Mouse (Mus musculus): ENCODE measurements around the gene Map2k7. TPM values are rescaled to one million over a fixed set of nuclear protein-coding genes. Genes with fewer than 3 reads are reported as not detected.

Gene Map2k7
- polyA plus RNA-seq, 1 experiment from 2014 or later = 23.4 TPM

GRCm38 (mm10) chr8:4206182-4207015 is 32.1 kb upstream of the Map2k7 start:
- no peaks in the 10 kb centered on the region for H3K9me3 ChIP-seq (ENCODE audit: control insufficient read depth, low read length)
- H3K4me3 ChIP-seq (ENCODE audit: low read depth, low read length) = no peak overlapping the region
- H3K4me1 ChIP-seq (ENCODE audit: control insufficient read depth, insufficient read depth, low read length) = no peaks in the 10 kb centered on the region
- no peak overlapping the region for H3K27ac ChIP-seq (ENCODE audit: low read depth, low read length)
- H3K27me3 ChIP-seq (ENCODE audit: control insufficient read depth, insufficient read depth, low read length) = peaks cover 27% of the 10 kb centered on the region
- WGBS = 7% methylated on average over 44 of the region's 44 CpGs
- H3K9ac ChIP-seq (ENCODE audit: low read length) = no peak overlapping the region
- H3K4me2 ChIP-seq (ENCODE audit: low read depth) = no peak overlapping the region
- H3K36me3 ChIP-seq (ENCODE audit: control insufficient read depth, insufficient read depth, low read length) = no peaks in the 10 kb centered on the region; the same call in none of the 2 replicates
- DNase-seq (ENCODE audit: low spot score) = no peak
- no peak for ATAC-seq (ENCODE audit: insufficient read depth, low FRiP score, low TSS enrichment)

GRCm38 (mm10) chr8:4207016-4207350 is 31.6 kb upstream of the Map2k7 start:
- Histone ChIP-seq H3K27me3 (ENCODE audit: control insufficient read depth, insufficient read depth, low read length) (peaks cover 27% of the 10 kb centered on the region), H3K9me3 (ENCODE audit: control insufficient read depth, low read length) (no peaks in the 10 kb centered on the region), H3K4me3 (ENCODE audit: low read depth, low read length) (no peak overlapping the region), H3K36me3 (ENCODE audit: control insufficient read depth, insufficient read depth, low read length) (no peaks in the 10 kb centered on the region; the same call in none of the 2 replicates), H3K4me2 (ENCODE audit: low read depth) (no peak overlapping the region), H3K9ac (ENCODE audit: low read length) (no peak overlapping the region), H3K4me1 (ENCODE audit: control insufficient read depth, insufficient read depth, low read length) (no peaks in the 10 kb centered on the region), H3K27ac (ENCODE audit: low read depth, low read length) (no peak overlapping the region)
- ATAC-seq (ENCODE audit: insufficient read depth, low FRiP score, low TSS enrichment) = no peak
- WGBS = 50% methylated on average over 2 of the region's 2 CpGs
- DNase-seq (ENCODE audit: low spot score) = no peak

GRCm38 (mm10) chr8:4211097-4211496 is 27.4 kb upstream of the Map2k7 start:
- H3K9me3 ChIP-seq (ENCODE audit: control insufficient read depth, low read length) = no peaks in the 10 kb centered on the region
- H3K27me3 ChIP-seq (ENCODE audit: control insufficient read depth, insufficient read depth, low read length) = peaks cover 22% of the 10 kb centered on the region
- no peaks in the 10 kb centered on the region; the same call in 1 of the 2 replicates for H3K36me3 ChIP-seq (ENCODE audit: control insufficient read depth, insufficient read depth, low read length)
- H3K27ac ChIP-seq (ENCODE audit: low read depth, low read length) = no peak overlapping the region
- no peak overlapping the region for H3K4me3 ChIP-seq (ENCODE audit: low read depth, low read length)
- WGBS = 82% methylated on average over 6 of the region's 6 CpGs
- DNase-seq (ENCODE audit: low spot score) (no peak), ATAC-seq (ENCODE audit: insufficient read depth, low FRiP score, low TSS enrichment) (no peak)
- peaks cover 21% of the 10 kb centered on the region for H3K4me1 ChIP-seq (ENCODE audit: control insufficient read depth, insufficient read depth, low read length)
- H3K9ac ChIP-seq (ENCODE audit: low read length) = no peak overlapping the region
- no peak overlapping the region for H3K4me2 ChIP-seq (ENCODE audit: low read depth)

- WGBS = under 1% methylated on average over 25 of the region's 25 CpGs
- 0 out of 2 replicates have a peak overlapping the region, but pooled peaks have one; percentile 14 for H3K27ac ChIP-seq (ENCODE audit: low read depth, low read length)
Observed at GRCm38 (mm10) chr8:4212809-4213209, 25.7 kb upstream of the Map2k7 start.

GRCm38 (mm10) chr8:4213210-4214005 is 25.1 kb upstream of the Map2k7 start:
- H3K27ac ChIP-seq (ENCODE audit: low read depth, low read length) = 0 out of 2 replicates have a peak overlapping the region, but pooled peaks have one; percentile 34
- WGBS = 2% methylated on average over 18 of the region's 18 CpGs
- H3K27me3 ChIP-seq (ENCODE audit: control insufficient read depth, insufficient read depth, low read length) = peaks cover 15% of the 10 kb centered on the region
- no peaks in the 10 kb centered on the region; the same call in 1 of the 2 replicates for H3K36me3 ChIP-seq (ENCODE audit: control insufficient read depth, insufficient read depth, low read length)
- no peaks in the 10 kb centered on the region for H3K9me3 ChIP-seq (ENCODE audit: control insufficient read depth, low read length)
- peak overlapping the region; percentile 69 for H3K4me2 ChIP-seq (ENCODE audit: low read depth)
- DNase-seq (ENCODE audit: low spot score) (peak; percentile 41), ATAC-seq (ENCODE audit: insufficient read depth, low FRiP score, low TSS enrichment) (0 out of 2 replicates have a peak, but pooled peaks have one; percentile 1)
- H3K9ac ChIP-seq (ENCODE audit: low read length) = peak overlapping the region; percentile 37
- H3K4me3 ChIP-seq (ENCODE audit: low read depth, low read length) = peak overlapping the region; percentile 29
- H3K4me1 ChIP-seq (ENCODE audit: control insufficient read depth, insufficient read depth, low read length) = peaks cover 21% of the 10 kb centered on the region

More at GRCm38 (mm10) chr8:4212809-4213209, 25.7 kb upstream of the Map2k7 start:
- DNase-seq (ENCODE audit: low spot score) (no peak), ATAC-seq (ENCODE audit: insufficient read depth, low FRiP score, low TSS enrichment) (0 out of 2 replicates have a peak, but pooled peaks have one; percentile 3)
- Histone ChIP-seq H3K4me3 (ENCODE audit: low read depth, low read length) (peak overlapping the region; percentile 29), H3K4me2 (ENCODE audit: low read depth) (peak overlapping the region; percentile 69), H3K36me3 (ENCODE audit: control insufficient read depth, insufficient read depth, low read length) (no peaks in the 10 kb centered on the region; the same call in 1 of the 2 replicates), H3K9ac (ENCODE audit: low read length) (peak overlapping the region; percentile 37), H3K4me1 (ENCODE audit: control insufficient read depth, insufficient read depth, low read length) (peaks cover 21% of the 10 kb centered on the region), H3K9me3 (ENCODE audit: control insufficient read depth, low read length) (no peaks in the 10 kb centered on the region), H3K27me3 (ENCODE audit: control insufficient read depth, insufficient read depth, low read length) (peaks cover 15% of the 10 kb centered on the region)

- Histone ChIP-seq H3K9me3 (ENCODE audit: control insufficient read depth, low read length) (no peaks in the 10 kb centered on the region), H3K27me3 (ENCODE audit: control insufficient read depth, insufficient read depth, low read length) (peaks cover 15% of the 10 kb centered on the region), H3K4me2 (ENCODE audit: low read depth) (peak overlapping the region; percentile 69), H3K27ac (ENCODE audit: low read depth, low read length) (no peak overlapping the region), H3K9ac (ENCODE audit: low read length) (no peak overlapping the region; the same call in 1 of the 2 replicates), H3K4me3 (ENCODE audit: low read depth, low read length) (peak overlapping the region; percentile 8; the same call in 1 of the 2 replicates), H3K4me1 (ENCODE audit: control insufficient read depth, insufficient read depth, low read length) (peaks cover 21% of the 10 kb centered on the region), H3K36me3 (ENCODE audit: control insufficient read depth, insufficient read depth, low read length) (no peaks in the 10 kb centered on the region; the same call in 1 of the 2 replicates)
- 12% methylated on average over 33 of the region's 33 CpGs for WGBS
- DNase-seq (ENCODE audit: low spot score) (peak; percentile 44), ATAC-seq (ENCODE audit: insufficient read depth, low FRiP score, low TSS enrichment) (no peak)
Observed at GRCm38 (mm10) chr8:4214006-4214980, 24.2 kb upstream of the Map2k7 start.

GRCm38 (mm10) chr8:4216296-4216695 is 22.2 kb upstream of the Map2k7 start:
- Histone ChIP-seq H3K4me2 (ENCODE audit: low read depth) (peak overlapping the region; percentile 64), H3K27ac (ENCODE audit: low read depth, low read length) (peak overlapping the region; percentile 58; the same call in 1 of the 2 replicates), H3K9ac (ENCODE audit: low read length) (peak overlapping the region; percentile 90), H3K4me1 (ENCODE audit: control insufficient read depth, insufficient read depth, low read length) (peaks cover 21% of the 10 kb centered on the region), H3K9me3 (ENCODE audit: control insufficient read depth, low read length) (no peaks in the 10 kb centered on the region), H3K4me3 (ENCODE audit: low read depth, low read length) (peak overlapping the region; percentile 66), H3K36me3 (ENCODE audit: control insufficient read depth, insufficient read depth, low read length) (no peaks in the 10 kb centered on the region), H3K27me3 (ENCODE audit: control insufficient read depth, insufficient read depth, low read length) (peaks cover 15% of the 10 kb centered on the region)
- ATAC-seq (ENCODE audit: insufficient read depth, low FRiP score, low TSS enrichment) (no peak), DNase-seq (ENCODE audit: low spot score) (no peak)
- WGBS = 1% methylated on average over 18 of the region's 18 CpGs

All from neural tube, embryonic 11.5 days (tissue).